Mouse (Mus musculus) layer of hippocampus, postnatal 10 days (tissue): Measurements from ENCODE around the gene Ntm. TPM values are rescaled to one million over a fixed set of nuclear protein-coding genes. Genes with fewer than 3 reads are reported as not detected.

Source experiments
- DNase-seq, 2 experiments: peaks; one replicate each; pipeline ENCODE4 v3.0.0; 2021; ENCODE audit warnings: low spot score in 2 of 2
- total RNA-seq, 2 experiments: library from RNA; stranded (reverse); gene quantifications; 2 replicates each; pipeline ENCODE4 v1.2.3; 2021

The Ntm gene
- total RNA-seq, 2 experiments from 2014 or later = 155 to 170 TPM

DNA sequence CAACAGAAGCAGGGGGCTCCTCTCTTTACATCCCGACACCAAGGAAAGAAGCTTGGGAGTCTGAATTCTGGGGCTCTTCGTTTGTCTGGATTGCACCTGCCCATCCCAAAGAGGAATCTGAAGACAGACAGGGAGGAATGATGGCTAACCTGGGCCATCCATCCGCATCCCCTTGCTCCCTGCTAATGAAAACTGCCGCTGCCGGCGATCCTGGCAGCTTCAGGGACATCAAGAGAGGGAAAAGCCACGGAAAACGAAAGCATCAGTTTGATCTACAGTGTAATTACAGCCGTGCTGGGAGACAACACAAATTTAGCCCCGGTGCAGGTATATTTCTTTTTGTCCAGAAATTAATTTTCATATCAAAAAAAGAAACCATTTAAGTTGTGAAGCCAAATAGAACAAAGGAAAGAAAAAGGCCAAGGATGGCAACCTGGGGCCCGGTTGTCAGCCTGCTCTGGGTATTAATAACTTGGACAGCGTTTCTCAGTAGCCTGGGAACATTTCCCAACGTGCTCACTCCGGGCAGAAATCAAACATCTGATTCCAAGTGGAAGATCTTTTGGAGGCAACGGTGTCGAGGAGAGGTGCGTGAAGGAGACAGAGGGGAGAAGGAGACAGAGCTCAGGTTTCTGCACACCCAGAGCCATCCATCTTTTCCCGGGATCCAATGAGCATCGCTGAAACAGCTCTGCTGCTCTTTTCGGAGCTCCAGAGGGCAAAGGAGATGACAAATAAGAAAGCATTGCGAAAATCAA lies 368.2 kb downstream of the Ntm start:
- DNase-seq = no peak

DNA sequence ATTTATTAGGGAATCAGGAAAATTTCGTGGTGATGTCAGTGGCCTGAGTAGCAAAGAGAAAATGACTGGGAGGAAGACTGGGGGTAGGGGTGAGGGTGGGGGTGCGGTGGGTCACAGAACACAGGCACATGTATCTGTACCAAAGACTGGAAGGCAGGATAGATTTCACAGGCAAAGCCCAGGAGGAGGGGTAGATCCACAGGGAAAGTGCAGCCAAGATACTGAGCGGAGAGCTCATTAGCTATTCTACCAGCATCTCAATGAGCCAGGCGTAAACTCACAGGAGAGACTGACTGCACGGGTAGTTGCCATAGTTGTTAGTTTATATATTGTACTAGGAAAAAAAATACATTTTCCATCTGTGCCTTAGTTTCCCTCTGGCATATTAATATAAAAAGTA lies 375.6 kb downstream of the Ntm start:
- DNase-seq = no peak

DNA sequence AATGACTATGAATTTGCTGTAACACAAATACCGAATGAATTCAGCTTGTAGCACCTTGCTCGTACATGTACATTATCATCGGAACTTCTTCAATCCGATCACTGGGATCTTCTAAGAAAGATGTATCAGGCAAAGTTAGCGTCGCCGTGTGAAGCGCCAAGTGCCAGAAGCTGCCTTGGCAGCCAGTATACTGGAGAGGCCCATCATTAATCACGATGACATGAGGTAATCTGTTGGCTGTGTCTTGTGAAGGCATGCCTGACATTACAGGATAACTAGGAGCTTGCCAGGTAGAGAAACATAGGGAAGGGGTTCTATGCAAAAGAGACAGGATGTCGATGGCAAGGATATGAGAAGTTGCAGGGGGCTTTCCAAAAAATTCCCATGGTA lies 376.6 kb downstream of the Ntm start:
- no peak for DNase-seq

DNA sequence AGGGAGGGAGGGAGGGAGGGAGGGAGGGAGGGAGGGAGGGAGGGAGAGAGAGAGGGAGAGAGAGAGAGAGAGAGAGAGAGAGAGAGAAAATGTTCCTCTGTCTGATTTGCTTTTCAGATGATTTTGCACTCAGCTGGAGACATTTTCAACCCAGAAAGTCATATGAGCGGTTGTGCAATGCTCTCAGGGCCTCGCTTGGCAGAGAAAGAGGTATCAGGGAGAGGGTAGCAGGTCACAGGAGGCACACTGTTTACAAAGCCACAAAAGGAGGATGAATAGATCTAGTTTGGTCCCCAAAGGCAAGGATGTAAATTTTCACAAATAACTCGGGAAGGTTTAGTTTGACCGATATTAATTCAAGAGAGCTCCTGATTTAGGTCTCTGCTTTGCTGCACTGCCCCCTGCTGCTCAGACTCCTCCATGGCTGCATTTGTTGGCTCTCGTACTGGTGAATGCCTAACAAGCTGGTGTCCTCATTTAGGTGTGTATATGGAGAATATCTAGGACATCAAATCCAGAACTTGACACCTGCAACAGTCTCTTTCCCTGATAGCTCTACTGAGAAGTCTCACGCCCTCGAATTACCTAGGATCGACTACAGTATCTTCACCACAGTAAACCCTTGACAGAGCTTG lies 377.1 kb downstream of the Ntm start:
- peak; percentile 84 to 85 for DNase-seq

DNA sequence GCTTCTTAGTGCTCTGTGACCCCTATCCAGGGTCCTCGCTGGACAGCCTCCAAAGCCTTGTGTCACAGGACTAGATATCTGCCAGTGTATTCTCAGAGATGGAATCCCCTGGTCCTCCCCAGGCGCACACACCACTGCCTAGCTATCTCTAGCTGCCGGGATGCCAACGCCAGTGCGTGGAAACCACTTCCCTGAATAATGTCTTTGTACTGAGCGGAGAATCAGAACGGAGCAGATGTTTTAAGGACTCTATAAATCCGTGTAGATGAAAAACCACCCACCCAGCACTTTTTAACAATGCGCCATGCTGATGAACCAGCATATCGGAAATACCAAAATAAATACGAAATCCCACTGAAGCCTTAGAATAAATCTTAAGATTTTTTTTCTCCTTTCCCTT lies 384.7 kb downstream of the Ntm start:
- DNase-seq = no peak

DNA sequence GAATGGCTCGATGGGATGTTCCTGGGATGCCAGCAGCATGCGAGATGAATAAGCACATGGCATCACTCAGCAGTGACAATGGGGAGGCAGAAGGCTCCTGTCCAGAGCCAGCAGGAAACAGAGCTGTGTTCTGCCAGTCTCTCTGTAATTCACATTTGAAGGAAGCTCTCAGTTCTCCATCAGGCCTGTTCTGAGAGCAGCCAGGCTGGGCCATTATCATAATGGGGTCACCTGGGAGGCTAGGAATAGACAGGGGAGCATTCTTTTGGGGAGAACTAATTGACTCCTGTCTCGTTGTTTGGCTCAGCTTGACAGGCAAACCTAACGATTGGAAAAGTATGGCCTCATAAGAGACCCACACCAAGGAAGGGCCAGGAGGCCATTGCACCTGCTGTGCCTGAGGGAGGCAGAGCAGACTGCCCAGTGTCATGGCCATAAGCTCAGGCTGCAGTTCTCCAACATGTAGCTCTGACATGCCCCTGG lies 386.8 kb downstream of the Ntm start:
- DNase-seq = peak; percentile 41 to 54

DNA sequence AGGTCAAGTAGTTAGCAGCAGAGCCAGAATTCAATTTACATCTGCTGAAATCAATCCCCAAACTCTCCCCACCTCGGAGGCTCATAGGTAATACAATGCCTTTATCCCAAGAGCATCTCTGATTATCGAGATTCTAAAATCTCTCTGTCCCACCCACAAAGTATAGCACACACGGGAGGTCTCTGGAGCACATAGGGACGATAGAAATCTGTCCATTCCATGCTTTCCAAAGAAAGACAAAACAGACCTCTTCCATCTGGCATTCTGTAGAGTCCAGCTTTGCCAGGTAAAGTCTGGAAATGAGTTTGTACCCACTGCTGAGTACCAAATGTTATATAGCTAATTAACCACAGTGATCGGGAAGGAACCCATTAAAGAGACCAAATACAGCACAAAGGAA lies 388.4 kb downstream of the Ntm start:
- DNase-seq = no peak

DNA sequence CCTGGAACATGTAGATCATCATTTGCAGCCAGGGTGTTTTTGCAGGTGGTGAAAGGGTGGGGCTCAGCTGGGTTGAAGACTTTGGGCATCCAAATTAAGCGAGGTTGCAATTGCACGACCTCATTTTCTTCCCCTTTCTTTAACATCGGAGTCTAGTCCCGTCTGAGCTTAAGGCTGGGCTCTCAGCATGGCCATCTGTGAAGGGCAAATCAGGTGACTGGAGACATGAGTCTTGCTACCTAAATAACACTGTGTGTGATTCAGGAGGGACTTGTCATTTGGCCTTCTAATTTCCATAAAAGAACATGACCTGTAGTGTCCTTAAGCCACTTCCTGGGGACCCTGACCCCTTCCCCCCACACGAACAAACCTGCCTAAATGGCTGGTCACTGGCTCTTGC lies 394.4 kb downstream of the Ntm start:
- no peak for DNase-seq

DNA sequence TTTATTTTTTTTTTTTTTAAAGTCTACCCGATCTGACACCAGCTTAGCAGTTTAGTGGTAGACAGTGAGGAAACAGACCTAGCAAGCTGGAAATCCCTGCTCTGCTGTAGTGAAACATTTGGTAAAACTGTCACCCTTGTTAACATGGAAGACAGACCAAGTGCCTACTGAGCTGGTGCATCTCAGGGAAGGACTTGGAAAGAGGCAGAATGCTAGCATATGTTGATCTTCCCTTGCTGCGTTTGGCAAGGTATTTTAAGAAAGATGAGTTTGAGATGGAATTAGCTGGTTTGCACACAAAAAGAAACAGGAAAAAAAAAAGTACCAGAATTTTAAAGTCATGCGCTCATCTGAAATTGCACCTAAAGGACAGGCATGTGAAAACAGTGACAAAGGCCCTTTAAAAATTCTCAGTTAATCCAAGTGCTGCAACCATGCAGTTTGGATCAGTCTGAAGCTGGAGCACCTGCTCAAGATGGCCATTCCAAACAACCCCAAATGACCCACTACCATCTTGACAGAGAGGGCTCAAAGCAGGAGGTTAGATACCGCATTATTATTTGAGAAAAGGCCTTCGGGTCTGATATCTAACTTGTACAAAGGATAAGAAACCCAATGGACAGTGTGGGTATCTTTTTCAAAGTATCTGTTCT lies 400.4 kb downstream of the Ntm start:
- no peak for DNase-seq

DNA sequence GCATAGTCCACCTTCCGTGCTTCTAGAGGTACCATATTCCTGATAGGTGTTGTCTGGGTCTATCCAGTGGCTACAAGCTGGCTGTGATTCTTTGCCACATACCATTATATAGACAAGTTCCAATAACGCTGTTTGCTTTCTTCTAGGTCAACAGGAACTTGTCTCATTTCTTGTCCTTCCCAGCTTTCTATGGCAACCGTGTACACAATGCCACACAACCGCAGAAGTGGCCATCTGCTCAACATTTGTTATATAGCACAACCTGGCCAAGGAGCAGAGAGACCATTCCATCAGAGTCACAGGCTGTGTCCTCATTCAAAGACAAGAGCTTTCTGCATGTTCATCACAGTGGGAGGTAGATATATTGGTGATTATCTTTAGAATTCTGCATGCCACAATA lies 404.0 kb downstream of the Ntm start:
- no peak for DNase-seq

DNA sequence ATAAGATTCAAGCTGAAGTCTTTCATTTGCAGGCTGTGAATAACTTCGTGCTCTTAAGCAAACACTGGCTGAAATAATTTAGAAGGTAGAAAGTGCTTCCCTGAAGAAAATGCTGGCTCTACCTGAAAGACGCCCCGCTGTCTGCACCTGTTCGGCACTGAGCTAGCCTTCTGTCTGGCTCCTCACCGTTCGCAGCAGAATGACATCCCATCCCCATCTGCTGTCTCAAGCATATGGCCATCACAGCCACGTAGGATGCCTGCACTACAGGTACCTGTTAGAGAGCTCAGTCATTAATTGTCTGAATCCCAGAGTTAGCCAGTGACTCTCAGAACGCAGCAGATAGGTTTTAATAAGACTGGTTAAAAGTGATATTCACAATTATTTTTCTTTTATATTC lies 412.4 kb downstream of the Ntm start:
- DNase-seq = no peak

DNA sequence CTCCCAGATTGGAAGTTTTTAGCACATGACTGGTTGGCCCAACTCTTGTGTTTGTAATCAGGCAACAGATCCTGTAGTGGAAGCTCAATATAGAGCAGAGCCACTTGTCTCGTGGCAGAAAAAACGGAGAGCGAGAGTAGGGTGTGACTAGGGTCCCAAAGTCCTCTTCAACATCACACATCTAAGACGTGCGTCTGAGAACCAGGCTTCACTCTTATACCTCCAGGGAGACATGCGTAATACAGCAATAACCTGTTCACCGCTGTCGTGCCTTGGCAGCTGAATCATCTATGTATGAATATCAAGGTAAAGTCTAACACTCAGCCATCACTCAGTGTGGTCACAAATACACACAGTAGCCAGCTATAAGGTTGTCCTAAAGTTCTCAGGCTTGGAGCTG lies 412.8 kb downstream of the Ntm start:
- DNase-seq = no peak

DNA sequence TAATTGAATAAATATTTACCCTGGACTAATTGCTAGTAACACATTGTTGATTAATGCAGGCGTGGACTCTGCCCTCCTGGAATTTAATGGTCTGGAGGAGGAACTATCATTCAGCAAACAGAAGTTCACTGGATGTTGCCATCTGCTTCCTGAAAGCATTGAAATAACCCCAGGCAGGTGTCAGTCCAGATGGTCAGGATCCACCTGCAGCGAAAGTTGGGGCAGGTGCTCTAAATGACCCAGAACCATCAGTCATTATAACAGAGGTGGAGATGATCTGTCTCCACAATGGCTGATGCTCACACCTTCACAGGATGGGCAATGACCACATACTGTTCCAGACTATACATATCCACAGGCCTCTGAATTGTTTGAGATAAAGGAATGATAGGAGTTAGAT lies 426.5 kb downstream of the Ntm start:
- DNase-seq = no peak

DNA sequence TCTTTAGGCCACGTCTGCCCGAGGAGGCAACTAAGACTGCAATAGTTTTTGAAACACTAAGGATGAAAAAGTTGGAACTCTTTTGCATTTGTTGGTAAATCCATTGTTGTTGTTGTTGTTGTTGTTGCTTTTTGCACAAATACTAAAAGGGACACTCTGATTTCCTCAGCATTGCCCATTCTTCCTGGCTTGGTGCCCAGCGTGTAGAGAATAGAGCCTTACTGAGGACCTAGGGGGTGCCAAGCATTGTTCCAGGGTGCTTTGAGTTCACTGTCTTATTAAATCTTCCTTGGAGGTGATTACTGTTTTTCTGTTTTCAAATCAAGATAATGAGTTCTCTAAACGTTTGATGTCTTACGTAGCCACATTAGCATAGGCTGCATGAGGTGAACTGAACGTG lies 428.2 kb downstream of the Ntm start:
- no peak for DNase-seq

DNA sequence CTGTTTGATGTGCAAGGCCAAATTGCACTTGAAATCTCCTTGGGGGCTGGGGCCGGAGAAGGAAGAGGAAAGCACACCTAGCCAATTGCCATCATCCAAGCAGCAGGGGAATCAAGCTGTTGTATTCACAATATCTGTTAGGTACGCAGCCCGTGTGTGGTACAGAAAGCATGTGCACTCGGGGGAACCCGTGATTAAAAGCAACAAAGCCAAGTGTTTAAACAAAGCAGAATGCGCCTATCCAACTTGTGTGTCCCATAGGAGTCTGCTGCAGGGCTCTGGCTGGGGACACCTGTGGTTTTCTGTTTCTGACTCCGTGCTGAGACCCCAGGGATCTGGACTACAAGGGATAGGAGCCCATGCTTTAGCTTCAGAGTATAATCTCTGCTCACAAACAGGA lies 428.6 kb downstream of the Ntm start:
- DNase-seq = no peak

DNA sequence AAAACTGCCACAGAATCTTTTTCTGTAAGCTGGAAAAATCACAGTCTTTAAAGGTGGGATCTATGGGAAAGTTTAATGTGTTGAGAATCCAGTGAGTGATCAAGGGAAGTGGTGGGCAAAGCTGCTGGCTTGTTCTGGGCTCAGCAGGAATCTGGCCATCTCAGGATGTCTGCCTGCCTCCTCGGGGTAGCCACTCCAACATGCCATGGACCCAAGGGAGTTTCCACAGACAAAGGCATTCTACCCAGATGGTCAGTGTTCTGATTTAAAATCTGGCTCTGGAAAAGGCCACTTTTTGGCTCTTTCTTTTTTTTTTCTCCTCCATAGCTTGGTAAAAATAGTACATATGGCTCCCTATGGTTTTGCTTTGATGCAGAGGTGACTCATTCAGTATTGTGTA lies 429.4 kb downstream of the Ntm start:
- no peak for DNase-seq

DNA sequence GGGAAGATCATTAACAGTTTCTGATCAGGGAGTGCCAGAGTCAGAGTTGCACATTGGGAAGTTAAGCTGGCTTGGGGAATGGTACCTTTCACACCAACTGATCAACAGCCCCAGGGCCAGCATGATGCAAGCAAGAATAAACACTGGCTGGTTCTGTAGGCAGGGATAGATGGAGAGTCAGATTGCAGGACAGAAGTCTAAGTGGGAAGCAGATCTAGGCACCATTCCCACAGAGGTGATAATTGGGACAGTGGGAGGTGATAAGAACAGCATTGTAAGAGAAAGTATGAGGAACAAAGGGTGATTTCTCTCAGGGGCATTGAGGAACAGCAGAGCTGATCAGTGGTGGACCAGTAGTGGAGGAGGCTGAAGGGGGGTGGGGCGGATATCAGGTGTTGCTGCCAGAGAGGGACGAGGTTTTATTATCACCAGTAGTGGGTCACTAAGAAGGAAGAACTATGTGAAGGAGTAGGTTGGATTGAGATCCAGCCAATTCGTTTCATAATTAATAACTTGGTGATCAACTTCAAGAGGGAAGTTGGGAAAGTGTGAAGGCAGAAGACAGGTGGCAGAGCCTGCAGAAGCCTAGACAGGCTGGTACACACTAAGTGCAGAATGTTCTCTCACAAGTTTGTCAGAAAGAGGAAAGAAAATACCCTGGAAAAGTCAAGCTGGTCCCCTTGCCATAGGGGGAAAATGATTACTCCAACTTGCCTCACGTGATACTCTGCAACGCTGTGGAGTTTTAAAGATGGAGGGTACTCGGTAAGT lies 431.6 kb downstream of the Ntm start:
- no peak for DNase-seq

DNA sequence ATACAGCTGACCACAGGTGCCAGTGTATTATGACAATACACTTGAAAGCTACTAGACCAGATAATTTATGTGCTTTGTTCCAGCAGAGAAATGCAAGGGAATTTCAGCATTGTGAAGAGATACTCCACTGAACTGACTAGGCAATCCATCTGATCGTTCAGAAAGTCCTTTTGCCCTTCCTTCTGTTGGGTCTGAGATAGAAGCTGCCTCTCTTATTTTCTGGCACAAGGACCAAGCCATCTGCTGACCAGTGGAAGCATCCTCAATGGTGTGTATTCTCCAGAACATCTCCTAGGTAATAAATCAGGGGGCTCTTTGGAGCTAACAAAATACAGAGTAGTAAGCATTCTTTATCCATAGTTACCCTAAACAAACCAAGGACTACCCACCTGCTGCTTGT lies 438.8 kb downstream of the Ntm start:
- DNase-seq = no peak

DNA sequence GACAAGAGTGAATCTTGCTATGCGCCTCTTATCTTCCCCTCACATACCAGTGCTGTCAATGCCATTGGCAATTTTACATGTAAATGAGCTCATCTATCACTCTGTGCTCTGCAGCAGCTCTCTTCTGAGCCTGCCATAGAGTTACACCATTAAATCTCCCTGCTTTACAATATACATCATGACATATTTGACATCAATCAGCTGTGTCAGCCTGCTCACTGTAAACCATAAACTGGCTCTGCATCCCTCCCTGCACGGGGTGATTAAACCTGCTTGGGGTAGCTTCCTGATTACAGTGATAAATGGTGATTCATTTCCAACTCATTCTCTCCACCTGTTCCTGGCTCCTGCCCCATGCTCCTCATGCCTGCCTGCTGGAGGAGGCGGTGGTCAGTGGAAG lies 439.7 kb downstream of the Ntm start:
- no peak for DNase-seq

DNA sequence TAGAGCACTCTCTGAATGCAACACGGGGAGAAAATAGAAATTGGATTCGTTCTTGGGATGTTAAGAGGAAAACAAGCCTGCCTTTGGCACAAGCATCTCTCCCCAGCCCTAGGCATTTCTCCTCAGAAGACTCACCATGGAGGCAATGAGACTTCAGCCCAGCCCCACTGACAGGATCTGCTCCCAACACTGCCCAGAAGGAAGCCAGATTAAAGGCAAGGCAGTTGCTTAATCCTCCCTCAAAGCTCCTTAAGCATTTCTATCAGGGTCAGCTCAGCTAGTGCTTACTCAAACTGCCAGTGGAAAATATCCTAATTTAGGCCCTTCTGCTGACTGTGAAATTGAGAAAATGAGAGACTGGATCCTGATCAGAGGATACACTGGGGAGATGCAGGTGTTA lies 443.8 kb downstream of the Ntm start:
- DNase-seq = no peak

DNA sequence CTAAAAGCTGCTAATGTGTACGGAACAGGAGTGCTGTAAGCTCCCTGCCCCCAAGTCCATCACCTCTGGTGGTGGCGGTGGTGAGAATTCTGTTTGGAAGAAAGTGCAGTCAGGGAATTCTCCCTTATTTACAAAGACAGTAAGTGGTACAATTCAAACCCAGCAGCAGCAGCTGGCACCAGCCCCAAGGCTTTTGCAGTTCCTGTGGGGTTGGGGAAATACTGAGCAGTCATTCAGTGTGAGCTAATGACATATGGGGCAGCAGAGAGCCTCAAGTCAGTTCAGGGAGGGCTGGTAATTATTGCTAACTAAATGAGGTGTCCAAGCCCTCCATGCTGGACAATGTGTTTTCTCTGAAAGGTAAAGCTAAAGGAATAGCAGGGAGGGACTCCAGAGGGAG lies 446.3 kb downstream of the Ntm start:
- no peak for DNase-seq
